Mouse (Mus musculus): ENCODE data around the gene Snd1. TPM values are rescaled to one million over a fixed set of nuclear protein-coding genes. Genes with fewer than 3 reads are reported as not detected.

The Snd1 gene
- polyA plus RNA-seq, 1 experiment from 2014 or later: 104 TPM

GRCm38 (mm10) chr6:28664716-28665115 lies 189.8 kb downstream of the Snd1 start:
- Histone ChIP-seq H3K9me3 (ENCODE audit: control insufficient read depth, low read length) (no peaks in the 10 kb centered on the region), H3K27ac (ENCODE audit: low read depth, low read length) (no peak overlapping the region), H3K4me2 (ENCODE audit: low read depth, low read length, severe bottlenecking) (no peak overlapping the region), H3K4me1 (replicated peaks; ENCODE audit: control insufficient read depth, insufficient read depth, low read length) (no peaks in the 10 kb centered on the region), H3K36me3 (ENCODE audit: control insufficient read depth, insufficient read depth, low read length) (no peaks in the 10 kb centered on the region), H3K27me3 (ENCODE audit: control insufficient read depth, insufficient read depth, low read length) (no peaks in the 10 kb centered on the region), H3K4me3 (ENCODE audit: low read depth, low read length) (no peak overlapping the region), H3K9ac (ENCODE audit: low read length) (no peak overlapping the region)
- ATAC-seq (replicated peaks; ENCODE audit: low FRiP score) (no peak), DNase-seq (ENCODE audit: low spot score) (no peak)
- WGBS: 86% methylated on average over 3 of the region's 3 CpGs

GRCm38 (mm10) chr6:28667586-28667985 lies 192.6 kb downstream of the Snd1 start:
- Histone ChIP-seq H3K4me3 (ENCODE audit: low read depth, low read length) (no peak overlapping the region), H3K9me3 (ENCODE audit: control insufficient read depth, low read length) (no peaks in the 10 kb centered on the region), H3K27ac (ENCODE audit: low read depth, low read length) (no peak overlapping the region), H3K4me1 (replicated peaks; ENCODE audit: control insufficient read depth, insufficient read depth, low read length) (no peaks in the 10 kb centered on the region), H3K4me2 (ENCODE audit: low read depth, low read length, severe bottlenecking) (no peak overlapping the region), H3K9ac (ENCODE audit: low read length) (no peak overlapping the region), H3K36me3 (ENCODE audit: control insufficient read depth, insufficient read depth, low read length) (no peaks in the 10 kb centered on the region), H3K27me3 (ENCODE audit: control insufficient read depth, insufficient read depth, low read length) (no peaks in the 10 kb centered on the region)
- DNase-seq (ENCODE audit: low spot score) (no peak), ATAC-seq (replicated peaks; ENCODE audit: low FRiP score) (no peak)
- WGBS: 87% methylated on average over 1 of the region's 1 CpGs

DNA sequence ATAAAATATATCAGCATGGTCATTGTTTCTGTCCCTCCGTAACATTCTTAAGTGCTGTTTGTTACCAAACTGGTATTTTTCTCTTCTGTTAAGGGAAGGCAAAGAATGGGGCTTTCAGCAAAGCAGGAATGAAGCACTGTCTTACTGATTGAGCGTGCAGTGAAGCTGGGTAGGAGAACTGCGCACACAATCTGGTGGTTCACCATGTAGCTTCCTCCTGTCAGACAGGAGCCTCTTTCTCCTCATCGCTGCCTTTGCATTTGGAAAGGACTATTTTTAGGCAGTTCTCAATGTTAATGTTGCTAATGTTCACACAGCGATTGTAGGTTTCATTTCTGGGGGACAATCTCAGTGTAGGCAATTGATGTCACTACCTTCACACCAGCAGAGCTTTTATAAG lies 194.3 kb downstream of the Snd1 start:
- DNase-seq (ENCODE audit: low spot score) (no peak), ATAC-seq (replicated peaks; ENCODE audit: low FRiP score) (no peak)
- Histone ChIP-seq H3K27me3 (ENCODE audit: control insufficient read depth, insufficient read depth, low read length) (no peaks in the 10 kb centered on the region), H3K9me3 (ENCODE audit: control insufficient read depth, low read length) (no peaks in the 10 kb centered on the region), H3K4me3 (ENCODE audit: low read depth, low read length) (no peak overlapping the region), H3K9ac (ENCODE audit: low read length) (no peak overlapping the region), H3K4me1 (replicated peaks; ENCODE audit: control insufficient read depth, insufficient read depth, low read length) (no peaks in the 10 kb centered on the region), H3K4me2 (ENCODE audit: low read depth, low read length, severe bottlenecking) (no peak overlapping the region), H3K36me3 (ENCODE audit: control insufficient read depth, insufficient read depth, low read length) (no peaks in the 10 kb centered on the region), H3K27ac (ENCODE audit: low read depth, low read length) (no peak overlapping the region)
- 92% methylated on average over 5 of the region's 5 CpGs for WGBS

GRCm38 (mm10) chr6:28672388-28672787 lies 197.4 kb downstream of the Snd1 start:
- no peak for ATAC-seq (replicated peaks; ENCODE audit: low FRiP score)
- Histone ChIP-seq H3K4me1 (replicated peaks; ENCODE audit: control insufficient read depth, insufficient read depth, low read length) (no peaks in the 10 kb centered on the region), H3K9me3 (ENCODE audit: control insufficient read depth, low read length) (no peaks in the 10 kb centered on the region), H3K4me2 (ENCODE audit: low read depth, low read length, severe bottlenecking) (no peak overlapping the region), H3K4me3 (ENCODE audit: low read depth, low read length) (no peak overlapping the region), H3K27me3 (ENCODE audit: control insufficient read depth, insufficient read depth, low read length) (no peaks in the 10 kb centered on the region), H3K27ac (ENCODE audit: low read depth, low read length) (no peak overlapping the region), H3K36me3 (ENCODE audit: control insufficient read depth, insufficient read depth, low read length) (no peaks in the 10 kb centered on the region), H3K9ac (ENCODE audit: low read length) (no peak overlapping the region)
- 84% methylated on average over 1 of the region's 1 CpGs for WGBS
- DNase-seq (ENCODE audit: low spot score): no peak

DNA sequence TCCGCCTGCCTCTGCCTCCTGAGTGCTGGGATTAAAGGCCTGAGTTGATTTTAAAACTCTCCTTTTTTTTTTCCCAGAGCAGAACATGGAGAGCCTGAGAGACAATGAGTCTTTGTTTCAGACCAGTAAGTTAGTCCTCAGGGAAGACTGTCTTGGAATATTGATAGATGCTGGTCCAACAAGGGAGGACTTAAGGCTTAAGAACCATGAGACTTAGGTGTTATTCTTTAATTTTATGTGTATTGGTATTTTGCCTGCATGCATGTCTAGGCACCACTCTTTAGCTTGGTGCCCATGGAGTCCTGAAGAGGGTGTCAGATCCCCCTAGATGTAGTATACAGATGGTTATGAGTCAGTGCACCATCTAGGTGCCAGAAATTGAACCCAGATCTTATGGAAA lies 199.7 kb downstream of the Snd1 start:
- no peaks in the 10 kb centered on the region for H3K27me3 ChIP-seq (ENCODE audit: control insufficient read depth, insufficient read depth, low read length)
- H3K27ac ChIP-seq (ENCODE audit: low read depth, low read length): no peak overlapping the region
- ATAC-seq (replicated peaks; ENCODE audit: low FRiP score) (no peak), DNase-seq (ENCODE audit: low spot score) (no peak)
- H3K9ac ChIP-seq (ENCODE audit: low read length): no peak overlapping the region
- H3K4me3 ChIP-seq (ENCODE audit: low read depth, low read length): no peak overlapping the region
- H3K4me2 ChIP-seq (ENCODE audit: low read depth, low read length, severe bottlenecking): no peak overlapping the region
- WGBS: 100% methylated on average over 1 of the region's 1 CpGs
- H3K4me1 ChIP-seq (replicated peaks; ENCODE audit: control insufficient read depth, insufficient read depth, low read length): no peaks in the 10 kb centered on the region
- H3K9me3 ChIP-seq (ENCODE audit: control insufficient read depth, low read length): no peaks in the 10 kb centered on the region
- H3K36me3 ChIP-seq (ENCODE audit: control insufficient read depth, insufficient read depth, low read length): no peaks in the 10 kb centered on the region

DNA sequence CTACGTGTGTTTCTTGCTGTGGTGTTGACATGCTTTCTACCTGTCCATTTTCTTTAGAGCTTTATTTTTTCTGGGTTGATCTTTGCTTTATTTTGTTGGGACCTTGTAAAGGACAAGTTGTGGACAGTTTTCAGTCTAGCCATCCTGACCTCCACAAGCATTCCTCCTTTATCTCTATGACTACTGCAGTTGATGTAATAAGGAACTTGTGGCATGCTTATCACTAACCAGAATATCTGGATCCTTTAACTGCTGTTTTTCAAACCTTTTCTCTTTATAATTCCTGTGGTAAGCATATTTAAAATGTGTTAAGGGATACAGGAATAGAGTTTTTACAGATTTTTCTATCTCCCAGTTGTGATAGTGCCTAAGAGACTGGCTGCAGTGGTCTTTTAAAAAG lies 204.0 kb downstream of the Snd1 start:
- WGBS: 91% methylated on average over 1 of the region's 1 CpGs

GRCm38 (mm10) chr6:28680537-28680936 lies 205.6 kb downstream of the Snd1 start:
- ATAC-seq (replicated peaks; ENCODE audit: low FRiP score): no peak
- DNase-seq (ENCODE audit: low spot score): no peak
- H3K4me3 ChIP-seq (ENCODE audit: low read depth, low read length): no peak overlapping the region
- H3K9me3 ChIP-seq (ENCODE audit: control insufficient read depth, low read length): no peaks in the 10 kb centered on the region
- no peak overlapping the region for H3K9ac ChIP-seq (ENCODE audit: low read length)
- no peaks in the 10 kb centered on the region for H3K36me3 ChIP-seq (ENCODE audit: control insufficient read depth, insufficient read depth, low read length)
- no peak overlapping the region for H3K4me2 ChIP-seq (ENCODE audit: low read depth, low read length, severe bottlenecking)
- no peaks in the 10 kb centered on the region for H3K4me1 ChIP-seq (replicated peaks; ENCODE audit: control insufficient read depth, insufficient read depth, low read length)
- no peak overlapping the region for H3K27ac ChIP-seq (ENCODE audit: low read depth, low read length)
- H3K27me3 ChIP-seq (ENCODE audit: control insufficient read depth, insufficient read depth, low read length): no peaks in the 10 kb centered on the region
- 91% methylated on average over 4 of the region's 4 CpGs for WGBS

More for the DNA sequence above, 204.0 kb downstream of the Snd1 start:
- Histone ChIP-seq H3K27me3 (ENCODE audit: control insufficient read depth, insufficient read depth, low read length) (no peaks in the 10 kb centered on the region), H3K9me3 (ENCODE audit: control insufficient read depth, low read length) (no peaks in the 10 kb centered on the region), H3K4me1 (replicated peaks; ENCODE audit: control insufficient read depth, insufficient read depth, low read length) (no peaks in the 10 kb centered on the region), H3K9ac (ENCODE audit: low read length) (no peak overlapping the region), H3K27ac (ENCODE audit: low read depth, low read length) (no peak overlapping the region), H3K36me3 (ENCODE audit: control insufficient read depth, insufficient read depth, low read length) (no peaks in the 10 kb centered on the region), H3K4me2 (ENCODE audit: low read depth, low read length, severe bottlenecking) (no peak overlapping the region), H3K4me3 (ENCODE audit: low read depth, low read length) (no peak overlapping the region)
- no peak for ATAC-seq (replicated peaks; ENCODE audit: low FRiP score)
- DNase-seq (ENCODE audit: low spot score): no peak

DNA sequence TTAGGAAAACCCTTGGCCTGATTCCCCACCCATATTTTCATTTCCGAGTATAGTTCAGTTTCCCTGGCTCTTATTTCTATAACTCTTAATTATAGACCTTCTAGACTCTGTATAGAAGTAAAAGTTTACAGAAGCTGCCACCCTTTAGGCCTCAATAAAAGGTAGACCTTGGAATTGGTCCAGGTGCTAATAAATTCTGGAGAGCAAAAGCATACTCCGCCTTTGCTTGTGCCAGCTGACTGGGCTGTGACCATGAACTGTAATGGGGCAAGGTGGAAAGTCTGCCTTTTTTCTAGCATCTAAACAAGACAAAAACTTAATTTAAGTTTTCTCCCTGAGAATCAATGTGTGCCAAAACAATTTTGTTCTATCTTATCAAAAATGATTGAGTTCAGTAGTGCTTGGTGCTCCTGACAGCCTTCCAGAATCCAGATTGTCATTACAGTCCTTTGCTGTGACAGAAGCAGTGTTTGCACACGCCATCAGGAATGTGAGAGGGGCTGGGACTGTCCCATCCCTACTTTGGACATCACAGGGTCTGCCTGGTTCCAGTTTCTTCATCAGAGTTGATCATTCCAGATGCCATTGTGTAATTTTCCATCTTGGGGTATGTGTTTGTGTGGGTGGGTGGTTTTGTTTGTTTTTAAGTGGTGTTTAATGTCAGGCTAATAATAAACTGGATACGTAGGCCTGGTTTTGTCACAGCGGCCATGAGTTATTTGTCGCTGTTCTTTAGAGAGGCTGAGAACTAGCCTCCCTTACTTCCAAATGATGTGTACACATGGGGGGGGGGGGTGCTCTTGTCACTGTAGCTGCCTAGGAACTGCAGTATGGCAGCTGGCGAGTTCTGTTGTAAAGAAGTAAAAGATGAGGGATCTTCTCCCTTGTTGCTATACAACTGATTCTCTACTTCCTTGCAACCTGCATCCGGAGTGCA lies 206.8 kb downstream of the Snd1 start:
- 91% methylated on average over 8 of the region's 8 CpGs for WGBS
- no peaks in the 10 kb centered on the region for H3K36me3 ChIP-seq (ENCODE audit: control insufficient read depth, insufficient read depth, low read length)

GRCm38 (mm10) chr6:28685052-28685451 lies 210.1 kb downstream of the Snd1 start:
- no peak overlapping the region for H3K27ac ChIP-seq (ENCODE audit: low read depth, low read length)
- no peaks in the 10 kb centered on the region for H3K36me3 ChIP-seq (ENCODE audit: control insufficient read depth, insufficient read depth, low read length)

More for the DNA sequence above, 206.8 kb downstream of the Snd1 start:
- Histone ChIP-seq H3K9me3 (ENCODE audit: control insufficient read depth, low read length) (no peaks in the 10 kb centered on the region), H3K4me2 (ENCODE audit: low read depth, low read length, severe bottlenecking) (no peak overlapping the region), H3K4me3 (ENCODE audit: low read depth, low read length) (no peak overlapping the region), H3K4me1 (replicated peaks; ENCODE audit: control insufficient read depth, insufficient read depth, low read length) (no peaks in the 10 kb centered on the region), H3K9ac (ENCODE audit: low read length) (no peak overlapping the region), H3K27ac (ENCODE audit: low read depth, low read length) (no peak overlapping the region), H3K27me3 (ENCODE audit: control insufficient read depth, insufficient read depth, low read length) (no peaks in the 10 kb centered on the region)
- no peak for ATAC-seq (replicated peaks; ENCODE audit: low FRiP score)
- DNase-seq (ENCODE audit: low spot score): no peak

More at GRCm38 (mm10) chr6:28685052-28685451, 210.1 kb downstream of the Snd1 start:
- no peak overlapping the region for H3K4me3 ChIP-seq (ENCODE audit: low read depth, low read length)
- no peak overlapping the region for H3K9ac ChIP-seq (ENCODE audit: low read length)
- H3K4me1 ChIP-seq (replicated peaks; ENCODE audit: control insufficient read depth, insufficient read depth, low read length): no peaks in the 10 kb centered on the region
- no peak for ATAC-seq (replicated peaks; ENCODE audit: low FRiP score)
- no peak overlapping the region for H3K4me2 ChIP-seq (ENCODE audit: low read depth, low read length, severe bottlenecking)
- 58% methylated on average over 3 of the region's 3 CpGs for WGBS
- no peak for DNase-seq (ENCODE audit: low spot score)
- no peaks in the 10 kb centered on the region for H3K9me3 ChIP-seq (ENCODE audit: control insufficient read depth, low read length)
- H3K27me3 ChIP-seq (ENCODE audit: control insufficient read depth, insufficient read depth, low read length): no peaks in the 10 kb centered on the region

Measured in forebrain, embryonic 11.5 days (tissue).